Mouse (Mus musculus) embryonic facial prominence, embryonic 11.5 days (tissue): ENCODE results near the gene Hsp90ab1. TPM values are rescaled to one million over a fixed set of nuclear protein-coding genes. Genes with fewer than 3 reads are reported as not detected.
A peak's percentile ranks its signal among the peaks of the same experiment; 100 is the strongest.

Source experiments
- ATAC-seq: fragments of 200-750 bp; cut with Nextera tagmentation; replicated peaks from 2 replicates; pipeline ENCODE4 v1.8.0; 2017; ENCODE audit warnings: low read depth; ENCODE audit not compliant: insufficient number of reproducible peaks, low FRiP score, low TSS enrichment
- DNase-seq: peaks from one replicate; pipeline ENCODE4 v3.0.0-alpha.2; 2015; ENCODE audit warnings: low spot score
- H3K27ac ChIP-seq: fragments of 300-500 bp; sonication (generic); replicated peaks from 2 replicates; pipeline ENCODE4 v1.5.1; 2014; ENCODE audit warnings: mild to moderate bottlenecking, low read depth, low read length, control low read depth
- H3K27me3 ChIP-seq: fragments of 300-500 bp; sonication (generic); 2 replicates; pipeline ENCODE4 v1.6.1; 2014; ENCODE audit warnings: mild to moderate bottlenecking, low read length, moderate library complexity, mixed read lengths; ENCODE audit not compliant: control insufficient read depth, insufficient read depth
- H3K36me3 ChIP-seq: fragments of 300-500 bp; sonication (generic); replicated peaks from 2 replicates; pipeline ENCODE4 v1.6.1; 2014; ENCODE audit warnings: low read depth, mild to moderate bottlenecking, low read length, moderate library complexity, mixed read lengths; ENCODE audit not compliant: control insufficient read depth, insufficient read depth
- H3K4me1 ChIP-seq: fragments of 300-500 bp; sonication (generic); 2 replicates; pipeline ENCODE4 v1.6.1; 2014; ENCODE audit warnings: low read length, mixed read lengths; ENCODE audit not compliant: control insufficient read depth, insufficient read depth
- H3K4me2 ChIP-seq: fragments of 300-500 bp; sonication (generic); 2 replicates; pipeline ENCODE4 v1.6.1; 2014; ENCODE audit warnings: low read depth, mild to moderate bottlenecking, control low read depth, low read length, moderate library complexity
- H3K4me3 ChIP-seq: fragments of 300-500 bp; sonication (generic); 2 replicates; pipeline ENCODE4 v1.5.1; 2014; ENCODE audit warnings: low read depth, low read length, control low read depth
- H3K9ac ChIP-seq: fragments of 300-500 bp; sonication (generic); replicated peaks from 2 replicates; pipeline ENCODE4 v1.6.1; 2014; ENCODE audit warnings: mild to moderate bottlenecking, control low read depth, low read length
- H3K9me3 ChIP-seq: fragments of 300-500 bp; sonication (generic); replicated peaks from 2 replicates; pipeline ENCODE4 v1.6.1; 2016; ENCODE audit warnings: mild to moderate bottlenecking, low read length, inconsistent platforms, mixed read lengths; ENCODE audit not compliant: control insufficient read depth
- WGBS: fragments of 180-500 bp; shearing (Covaris S2); extraction: QIAGEN DNeasy Blood & Tissue Kit; methylation state at CpG from one replicate; pipeline ENCODE4 v1.1.7; 2014; 5-methylcytosine and 5-hydroxymethylcytosine counted together
- polyA plus RNA-seq: library from polyadenylated mRNA; unstranded; fragments of >200 nt; fragmentation: Nextera tagmentation; extraction: Ambion mirVana; gene quantifications from 2 replicates; pipeline ENCODE4 v1.2.1, GENCODE M21; 2014

Gene Hsp90ab1
- polyA plus RNA-seq, 1 experiment from 2014 or later: 1,660 TPM

- H3K4me3 ChIP-seq: no peak overlapping the region
- no peaks in the 10 kb centered on the region for H3K4me1 ChIP-seq
- 89% methylated on average over 6 of the region's 6 CpGs for WGBS
- ATAC-seq: no peak
- no peak overlapping the region for H3K4me2 ChIP-seq
- H3K27ac ChIP-seq: no peak overlapping the region
- no peak overlapping the region for H3K9ac ChIP-seq
- H3K27me3 ChIP-seq: no peaks in the 10 kb centered on the region
- H3K36me3 ChIP-seq: no peaks in the 10 kb centered on the region
- DNase-seq: no peak
- no peaks in the 10 kb centered on the region for H3K9me3 ChIP-seq
These were observed 9.1 kb upstream of the Hsp90ab1 start for GRCm38 (mm10) chr17:45582188-45582587.

GRCm38 (mm10) chr17:45581567-45581983, 8.5 kb upstream of the Hsp90ab1 start:
- Histone ChIP-seq H3K4me3 (no peak overlapping the region), H3K4me2 (no peak overlapping the region), H3K36me3 (no peaks in the 10 kb centered on the region), H3K27me3 (no peaks in the 10 kb centered on the region), H3K4me1 (no peaks in the 10 kb centered on the region), H3K9ac (no peak overlapping the region), H3K27ac (no peak overlapping the region), H3K9me3 (no peaks in the 10 kb centered on the region)
- DNase-seq (peak; percentile 83), ATAC-seq (no peak)
- 9% methylated on average over 2 of the region's 2 CpGs for WGBS

GRCm38 (mm10) chr17:45580958-45581477, 7.9 kb upstream of the Hsp90ab1 start:
- no peak overlapping the region for H3K4me3 ChIP-seq
- no peaks in the 10 kb centered on the region for H3K9me3 ChIP-seq
- H3K4me1 ChIP-seq: no peaks in the 10 kb centered on the region
- ATAC-seq: no peak
- peak overlapping the region; percentile 32 for H3K9ac ChIP-seq
- H3K27me3 ChIP-seq: no peaks in the 10 kb centered on the region
- no peaks in the 10 kb centered on the region for H3K36me3 ChIP-seq
- H3K27ac ChIP-seq: no peak overlapping the region; the same call in 1 of the 2 replicates
- no peak for DNase-seq
- no peak overlapping the region for H3K4me2 ChIP-seq
- 37% methylated on average over 12 of the region's 12 CpGs for WGBS

DNA sequence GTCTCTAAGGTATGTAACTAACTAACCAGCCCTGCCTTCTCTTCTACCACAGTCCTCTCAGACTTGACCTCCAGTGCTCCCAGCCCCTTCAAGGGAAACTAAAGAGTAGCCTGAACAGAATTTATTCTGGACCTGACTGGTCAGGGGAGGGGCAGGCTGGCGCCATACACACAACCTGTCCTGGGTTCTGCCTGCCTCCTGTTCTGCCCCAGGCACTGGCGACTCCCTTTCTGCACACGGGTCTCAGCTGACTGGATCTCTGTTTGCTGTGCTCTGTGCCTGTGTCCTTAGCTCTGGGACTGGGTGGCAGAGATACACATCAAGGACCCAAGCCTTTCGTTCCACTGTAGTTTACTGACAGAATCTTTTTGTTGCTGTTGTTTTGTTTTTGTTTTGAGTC, 6.5 kb upstream of the Hsp90ab1 start:
- no peaks in the 10 kb centered on the region for H3K36me3 ChIP-seq
- H3K27me3 ChIP-seq: no peaks in the 10 kb centered on the region
- no peak overlapping the region for H3K9ac ChIP-seq
- H3K4me1 ChIP-seq: no peaks in the 10 kb centered on the region; the same call in 1 of the 2 replicates
- H3K4me2 ChIP-seq: no peak overlapping the region
- 82% methylated on average over 4 of the region's 4 CpGs for WGBS
- ATAC-seq (no peak), DNase-seq (no peak)
- no peaks in the 10 kb centered on the region for H3K9me3 ChIP-seq
- H3K27ac ChIP-seq: no peak overlapping the region
- no peak overlapping the region for H3K4me3 ChIP-seq

DNA sequence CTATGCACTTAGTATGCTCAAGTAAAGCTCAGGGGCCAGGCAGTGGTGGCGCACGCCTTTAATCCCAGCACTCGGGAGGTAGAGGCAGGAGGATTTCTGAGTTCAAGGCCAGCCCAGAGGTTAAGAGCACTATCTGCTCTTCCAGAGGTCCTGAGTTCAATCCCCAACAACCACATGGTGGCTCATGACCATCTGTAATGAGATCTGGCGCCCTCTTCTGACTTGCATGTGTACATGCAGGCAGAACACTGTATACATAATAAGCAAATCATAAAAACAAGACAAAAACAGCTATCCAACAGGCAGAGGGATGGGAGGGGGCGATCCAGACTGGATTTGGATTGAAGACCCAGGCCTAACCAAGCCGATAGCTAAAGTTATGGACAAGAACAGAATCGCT, 5.8 kb upstream of the Hsp90ab1 start:
- Histone ChIP-seq H3K4me1 (no peaks in the 10 kb centered on the region; the same call in 1 of the 2 replicates), H3K9ac (no peak overlapping the region), H3K4me3 (no peak overlapping the region), H3K9me3 (no peaks in the 10 kb centered on the region), H3K4me2 (no peak overlapping the region), H3K27ac (no peak overlapping the region), H3K27me3 (no peaks in the 10 kb centered on the region), H3K36me3 (no peaks in the 10 kb centered on the region)
- ATAC-seq: no peak
- DNase-seq: no peak
- WGBS: 72% methylated on average over 7 of the region's 7 CpGs

GRCm38 (mm10) chr17:45578242-45578641, 5.2 kb upstream of the Hsp90ab1 start:
- Histone ChIP-seq H3K4me2 (no peak overlapping the region), H3K4me3 (no peak overlapping the region), H3K27me3 (no peaks in the 10 kb centered on the region), H3K27ac (no peak overlapping the region), H3K9ac (no peak overlapping the region), H3K4me1 (no peaks in the 10 kb centered on the region; the same call in 1 of the 2 replicates), H3K9me3 (no peaks in the 10 kb centered on the region), H3K36me3 (no peaks in the 10 kb centered on the region)
- 70% methylated on average over 5 of the region's 5 CpGs for WGBS
- no peak for ATAC-seq
- DNase-seq: no peak

- DNase-seq (no peak), ATAC-seq (no peak)
- Histone ChIP-seq H3K27me3 (no peaks in the 10 kb centered on the region), H3K4me3 (no peak overlapping the region), H3K9ac (no peak overlapping the region), H3K4me1 (no peaks in the 10 kb centered on the region; the same call in 1 of the 2 replicates), H3K36me3 (peaks cover 10% of the 10 kb centered on the region), H3K27ac (no peak overlapping the region), H3K9me3 (no peaks in the 10 kb centered on the region), H3K4me2 (no peak overlapping the region)
- 86% methylated on average over 8 of the region's 8 CpGs for WGBS
These were observed 2.2 kb upstream of the Hsp90ab1 start for GRCm38 (mm10) chr17:45575123-45575897.

- DNase-seq (peak; percentile 56), ATAC-seq (peak; percentile 24)
- Histone ChIP-seq H3K27me3 (no peaks in the 10 kb centered on the region), H3K4me3 (peak overlapping the region; percentile 100), H3K9me3 (no peaks in the 10 kb centered on the region), H3K4me2 (peak overlapping the region; percentile 83), H3K27ac (peak overlapping the region; percentile 76), H3K9ac (peak overlapping the region; percentile 98), H3K36me3 (peaks cover 19% of the 10 kb centered on the region), H3K4me1 (no peaks in the 10 kb centered on the region; the same call in 1 of the 2 replicates)
- WGBS: 4% methylated on average over 17 of the region's 17 CpGs
These were observed 1.2 kb upstream of the Hsp90ab1 start for GRCm38 (mm10) chr17:45574129-45574761.
